Mouse (Mus musculus) embryo, embryonic 9.5 days (tissue): ENCODE results near the gene Adssl1.
A peak's percentile ranks its signal among the peaks of the same experiment; 100 is the strongest.

Source experiments
- DNase-seq: peaks from one replicate; pipeline ENCODE4 v3.0.0-alpha.2; 2017; ENCODE audit errors: extremely low spot score

The Adssl1 gene

GRCm38 (mm10) chr12:112619686-112620353, at the start of gene Adssl1:
TSS of gene Adssl1 (plus strand) at chr12:112620045.
- peak; percentile 76 for DNase-seq

- no peak for DNase-seq
Observed at GRCm38 (mm10) chr12:112570160-112570559, 49.7 kb upstream of the Adssl1 start.

- no peak for DNase-seq
Observed at GRCm38 (mm10) chr12:112571064-112571463, 48.8 kb upstream of the Adssl1 start.

- no peak for DNase-seq
Observed at GRCm38 (mm10) chr12:112575274-112575986, 44.4 kb upstream of the Adssl1 start.

GRCm38 (mm10) chr12:112576341-112576740, 43.5 kb upstream of the Adssl1 start:
- no peak for DNase-seq

GRCm38 (mm10) chr12:112576749-112577148, 43.1 kb upstream of the Adssl1 start:
- peak; percentile 7 for DNase-seq

- no peak for DNase-seq
Observed at GRCm38 (mm10) chr12:112578296-112579090, 41.4 kb upstream of the Adssl1 start.

GRCm38 (mm10) chr12:112579430-112579829, 40.4 kb upstream of the Adssl1 start:
- DNase-seq: no peak

- DNase-seq: no peak
Observed at GRCm38 (mm10) chr12:112579926-112580325, 39.9 kb upstream of the Adssl1 start.

- DNase-seq: no peak
Observed at GRCm38 (mm10) chr12:112581113-112581512, 38.7 kb upstream of the Adssl1 start.

GRCm38 (mm10) chr12:112584954-112585353, 34.9 kb upstream of the Adssl1 start:
- DNase-seq: no peak

GRCm38 (mm10) chr12:112585924-112586538, 33.8 kb upstream of the Adssl1 start:
- DNase-seq: no peak

- no peak for DNase-seq
Observed at GRCm38 (mm10) chr12:112587125-112588124, 32.4 kb upstream of the Adssl1 start.

- DNase-seq: peak; percentile 88
Observed at GRCm38 (mm10) chr12:112588426-112589256, 31.2 kb upstream of the Adssl1 start, which contains the start of gene Inf2. TSS of gene Inf2 (plus strand) at chr12:112588784.

GRCm38 (mm10) chr12:112589491-112590191, 30.2 kb upstream of the Adssl1 start:
- DNase-seq: no peak

- no peak for DNase-seq
Observed at GRCm38 (mm10) chr12:112590566-112591239, 29.1 kb upstream of the Adssl1 start.

GRCm38 (mm10) chr12:112591240-112591639, 28.6 kb upstream of the Adssl1 start:
- no peak for DNase-seq

- no peak for DNase-seq
Observed at GRCm38 (mm10) chr12:112591730-112592129, 28.1 kb upstream of the Adssl1 start.
